Mouse (Mus musculus) activated CD4-positive, CD25-positive, alpha-beta regulatory T cell, adult 4 months (primary cell): ENCODE results near the gene Vps13c. TPM values are rescaled to one million over a fixed set of nuclear protein-coding genes. Genes with fewer than 3 reads are reported as not detected.

Experiments
- ATAC-seq: one replicate; pipeline ENCODE4 v1.8.0; 2017
- polyA plus RNA-seq, 2 experiments: library from polyadenylated mRNA; unstranded; fragments of 100-300 nt; shearing (Covaris generic); gene quantifications; one replicate each; pipeline ENCODE4 v1.2.1; 2017

Gene Vps13c
- polyA plus RNA-seq, 2 experiments from 2014 or later: 16.6 to 17.6 TPM

- ATAC-seq: peak; percentile 51
Measured at GRCm38 (mm10) chr9:67883349-67883984, 43.3 kb downstream of the Vps13c start.

- peak; percentile 34 for ATAC-seq
Measured at GRCm38 (mm10) chr9:67884095-67884494, 43.9 kb downstream of the Vps13c start.

GRCm38 (mm10) chr9:67886981-67887720 is 47.0 kb downstream of the Vps13c start:
- no peak for ATAC-seq

- ATAC-seq: no peak
Measured at GRCm38 (mm10) chr9:67893474-67893873, 53.3 kb downstream of the Vps13c start.

- no peak for ATAC-seq
Measured at GRCm38 (mm10) chr9:67896646-67897295, 56.6 kb downstream of the Vps13c start.

GRCm38 (mm10) chr9:67900398-67900797 is 60.2 kb downstream of the Vps13c start:
- ATAC-seq: no peak

GRCm38 (mm10) chr9:67904355-67904754 is 64.2 kb downstream of the Vps13c start:
- no peak for ATAC-seq

- ATAC-seq: no peak
Measured at GRCm38 (mm10) chr9:67905541-67905940, 65.3 kb downstream of the Vps13c start.

- ATAC-seq: no peak
Measured at GRCm38 (mm10) chr9:67914681-67915080, 74.5 kb downstream of the Vps13c start.

GRCm38 (mm10) chr9:67922350-67922749 is 82.2 kb downstream of the Vps13c start:
- ATAC-seq: no peak

- ATAC-seq: no peak
Measured at GRCm38 (mm10) chr9:67930629-67931028, 90.4 kb downstream of the Vps13c start.

- no peak for ATAC-seq
Measured at GRCm38 (mm10) chr9:67937286-67937685, 97.1 kb downstream of the Vps13c start.

GRCm38 (mm10) chr9:67955466-67956010 is 115.3 kb downstream of the Vps13c start:
- no peak for ATAC-seq

GRCm38 (mm10) chr9:67961953-67962352 is 121.8 kb downstream of the Vps13c start:
- no peak for ATAC-seq

GRCm38 (mm10) chr9:67965889-67966288 is 125.7 kb downstream of the Vps13c start:
- ATAC-seq: no peak

- ATAC-seq: no peak
Measured at GRCm38 (mm10) chr9:67967011-67967410, 126.8 kb downstream of the Vps13c start.

GRCm38 (mm10) chr9:67973451-67973850 is 133.3 kb downstream of the Vps13c start:
- no peak for ATAC-seq

- no peak for ATAC-seq
Measured at GRCm38 (mm10) chr9:67975491-67975890, 135.3 kb downstream of the Vps13c start.

- no peak for ATAC-seq
Measured at GRCm38 (mm10) chr9:68006566-68006965, 166.4 kb downstream of the Vps13c start.

GRCm38 (mm10) chr9:68014991-68015396 is 174.8 kb downstream of the Vps13c start:
- ATAC-seq: no peak

GRCm38 (mm10) chr9:68016255-68016954 is 176.2 kb downstream of the Vps13c start:
- no peak for ATAC-seq

- no peak for ATAC-seq
Measured at GRCm38 (mm10) chr9:68020776-68021365, 180.7 kb downstream of the Vps13c start.
